Mouse (Mus musculus): ENCODE results near the gene Gm43191. TPM values are rescaled to one million over a fixed set of nuclear protein-coding genes. Genes with fewer than 3 reads are reported as not detected.
"Not testable (repeated sequence)": the region's sequence is repeated elsewhere in the genome, so short reads cannot be mapped to it uniquely, and the experiment has no call there.

Gene Gm43191
- polyA plus RNA-seq, 1 experiment from 2014 or later, result not detected

- Histone ChIP-seq H3K4me2 (ENCODE audit: low read depth, severe bottlenecking) (no peak overlapping the region), H3K27me3 (ENCODE audit: control insufficient read depth, insufficient read depth, low read length) (no peaks in the 10 kb centered on the region), H3K9ac (ENCODE audit: low read length) (no peak overlapping the region), H3K27ac (replicated peaks; ENCODE audit: low read depth, low read length) (no peak overlapping the region), H3K9me3 (ENCODE audit: control insufficient read depth, low read length) (no peaks in the 10 kb centered on the region), H3K4me1 (ENCODE audit: control insufficient read depth, insufficient read depth, low read length) (no peaks in the 10 kb centered on the region), H3K36me3 (ENCODE audit: control insufficient read depth, insufficient read depth, low read length) (no peaks in the 10 kb centered on the region), H3K4me3 (ENCODE audit: low read depth, low read length) (no peak overlapping the region)
- 86% methylated on average over 8 of the region's 8 CpGs for WGBS
- no peak for DNase-seq (ENCODE audit: low spot score)
- no peak for ATAC-seq (ENCODE audit: insufficient number of reproducible peaks, low FRiP score, low TSS enrichment, low read depth)
Measured at GRCm38 (mm10) chr3:116694955-116695665, 14.1 kb upstream of the Gm43191 start.

- Histone ChIP-seq H3K9ac (ENCODE audit: low read length) (no peak overlapping the region), H3K9me3 (ENCODE audit: control insufficient read depth, low read length) (no peaks in the 10 kb centered on the region), H3K4me1 (ENCODE audit: control insufficient read depth, insufficient read depth, low read length) (no peaks in the 10 kb centered on the region), H3K27me3 (ENCODE audit: control insufficient read depth, insufficient read depth, low read length) (no peaks in the 10 kb centered on the region), H3K36me3 (ENCODE audit: control insufficient read depth, insufficient read depth, low read length) (no peaks in the 10 kb centered on the region), H3K4me2 (ENCODE audit: low read depth, severe bottlenecking) (no peak overlapping the region), H3K27ac (replicated peaks; ENCODE audit: low read depth, low read length) (no peak overlapping the region), H3K4me3 (ENCODE audit: low read depth, low read length) (no peak overlapping the region)
- no peak for DNase-seq (ENCODE audit: low spot score)
- WGBS, result 93% methylated on average over 3 of the region's 3 CpGs
- ATAC-seq (ENCODE audit: insufficient number of reproducible peaks, low FRiP score, low TSS enrichment, low read depth), result no peak
Measured at GRCm38 (mm10) chr3:116694312-116694711, 13.3 kb upstream of the Gm43191 start.

GRCm38 (mm10) chr3:116664281-116664680 lies 16.8 kb downstream of the Gm43191 start:
- H3K27ac ChIP-seq (replicated peaks; ENCODE audit: low read depth, low read length); DNase-seq (ENCODE audit: low spot score); H3K36me3 ChIP-seq (ENCODE audit: control insufficient read depth, insufficient read depth, low read length); H3K4me1 ChIP-seq (ENCODE audit: control insufficient read depth, insufficient read depth, low read length); H3K9me3 ChIP-seq (ENCODE audit: control insufficient read depth, low read length); H3K27me3 ChIP-seq (ENCODE audit: control insufficient read depth, insufficient read depth, low read length); H3K4me3 ChIP-seq (ENCODE audit: low read depth, low read length); H3K9ac ChIP-seq (ENCODE audit: low read length); H3K4me2 ChIP-seq (ENCODE audit: low read depth, severe bottlenecking); ATAC-seq (ENCODE audit: insufficient number of reproducible peaks, low FRiP score, low TSS enrichment, low read depth): not testable (repeated sequence)
- 93% methylated on average over 9 of the region's 9 CpGs for WGBS

- Histone ChIP-seq H3K27ac (replicated peaks; ENCODE audit: low read depth, low read length) (peak within 1 kb of the TSS; percentile 72), H3K9ac (ENCODE audit: low read length) (peak within 1 kb of the TSS; percentile 75), H3K36me3 (ENCODE audit: control insufficient read depth, insufficient read depth, low read length) (no peaks in the 10 kb centered on the region), H3K4me3 (ENCODE audit: low read depth, low read length) (peak within 1 kb of the TSS; percentile 52), H3K4me1 (ENCODE audit: control insufficient read depth, insufficient read depth, low read length) (no peaks in the 10 kb centered on the region), H3K9me3 (ENCODE audit: control insufficient read depth, low read length) (no peaks in the 10 kb centered on the region), H3K27me3 (ENCODE audit: control insufficient read depth, insufficient read depth, low read length) (no peaks in the 10 kb centered on the region), H3K4me2 (ENCODE audit: low read depth, severe bottlenecking) (peak within 1 kb of the TSS; percentile 63)
- under 1% methylated on average over 37 of the region's 39 CpGs for WGBS
- DNase-seq (ENCODE audit: low spot score) (peak; percentile 99), ATAC-seq (ENCODE audit: insufficient number of reproducible peaks, low FRiP score, low TSS enrichment, low read depth) (peak; percentile 99)
Measured at GRCm38 (mm10) chr3:116662463-116662863, 18.6 kb downstream of the Gm43191 start, which contains the start of gene Mfsd14a. Mfsd14a (minus strand) TSS chr3:116662677.

GRCm38 (mm10) chr3:116661870-116662414 lies 19.1 kb downstream of the Gm43191 start:
- Histone ChIP-seq H3K4me3 (ENCODE audit: low read depth, low read length) (peak overlapping the region; percentile 52), H3K9me3 (ENCODE audit: control insufficient read depth, low read length) (no peaks in the 10 kb centered on the region), H3K4me2 (ENCODE audit: low read depth, severe bottlenecking) (peak overlapping the region; percentile 63), H3K36me3 (ENCODE audit: control insufficient read depth, insufficient read depth, low read length) (no peaks in the 10 kb centered on the region), H3K27me3 (ENCODE audit: control insufficient read depth, insufficient read depth, low read length) (no peaks in the 10 kb centered on the region), H3K9ac (ENCODE audit: low read length) (peak overlapping the region; percentile 75), H3K27ac (replicated peaks; ENCODE audit: low read depth, low read length) (peak overlapping the region; percentile 72), H3K4me1 (ENCODE audit: control insufficient read depth, insufficient read depth, low read length) (no peaks in the 10 kb centered on the region)
- under 1% methylated on average over 61 of the region's 68 CpGs for WGBS
- DNase-seq (ENCODE audit: low spot score), result no peak
- ATAC-seq (ENCODE audit: insufficient number of reproducible peaks, low FRiP score, low TSS enrichment, low read depth), result peak; percentile 87

- Histone ChIP-seq H3K4me1 (ENCODE audit: control insufficient read depth, insufficient read depth, low read length) (no peaks in the 10 kb centered on the region), H3K27ac (replicated peaks; ENCODE audit: low read depth, low read length) (peak overlapping the region; percentile 72; the same call in 1 of the 2 replicates), H3K27me3 (ENCODE audit: control insufficient read depth, insufficient read depth, low read length) (no peaks in the 10 kb centered on the region), H3K4me2 (ENCODE audit: low read depth, severe bottlenecking) (peak overlapping the region; percentile 63), H3K9me3 (ENCODE audit: control insufficient read depth, low read length) (no peaks in the 10 kb centered on the region), H3K9ac (ENCODE audit: low read length) (peak overlapping the region; percentile 75), H3K4me3 (ENCODE audit: low read depth, low read length) (peak overlapping the region; percentile 52), H3K36me3 (ENCODE audit: control insufficient read depth, insufficient read depth, low read length) (no peaks in the 10 kb centered on the region)
- ATAC-seq (ENCODE audit: insufficient number of reproducible peaks, low FRiP score, low TSS enrichment, low read depth) (no peak), DNase-seq (ENCODE audit: low spot score) (no peak)
- 5% methylated on average over 16 of the region's 16 CpGs for WGBS
Measured at GRCm38 (mm10) chr3:116661288-116661869, 19.7 kb downstream of the Gm43191 start.

- no peak for DNase-seq (ENCODE audit: low spot score)
- Histone ChIP-seq H3K36me3 (ENCODE audit: control insufficient read depth, insufficient read depth, low read length) (no peaks in the 10 kb centered on the region), H3K4me1 (ENCODE audit: control insufficient read depth, insufficient read depth, low read length) (no peaks in the 10 kb centered on the region), H3K4me3 (ENCODE audit: low read depth, low read length) (no peak overlapping the region), H3K9ac (ENCODE audit: low read length) (no peak overlapping the region), H3K4me2 (ENCODE audit: low read depth, severe bottlenecking) (no peak overlapping the region), H3K27me3 (ENCODE audit: control insufficient read depth, insufficient read depth, low read length) (no peaks in the 10 kb centered on the region), H3K9me3 (ENCODE audit: control insufficient read depth, low read length) (no peaks in the 10 kb centered on the region), H3K27ac (replicated peaks; ENCODE audit: low read depth, low read length) (no peak overlapping the region)
- ATAC-seq (ENCODE audit: insufficient number of reproducible peaks, low FRiP score, low TSS enrichment, low read depth), result no peak
- WGBS, result 91% methylated on average over 13 of the region's 13 CpGs
Measured at GRCm38 (mm10) chr3:116659856-116660430, 21.1 kb downstream of the Gm43191 start.

- no peak for DNase-seq (ENCODE audit: low spot score)
- Histone ChIP-seq H3K9me3 (ENCODE audit: control insufficient read depth, low read length) (no peaks in the 10 kb centered on the region), H3K9ac (ENCODE audit: low read length) (no peak overlapping the region), H3K4me3 (ENCODE audit: low read depth, low read length) (no peak overlapping the region), H3K27me3 (ENCODE audit: control insufficient read depth, insufficient read depth, low read length) (no peaks in the 10 kb centered on the region), H3K4me1 (ENCODE audit: control insufficient read depth, insufficient read depth, low read length) (no peaks in the 10 kb centered on the region), H3K4me2 (ENCODE audit: low read depth, severe bottlenecking) (no peak overlapping the region), H3K27ac (replicated peaks; ENCODE audit: low read depth, low read length) (no peak overlapping the region), H3K36me3 (ENCODE audit: control insufficient read depth, insufficient read depth, low read length) (no peaks in the 10 kb centered on the region)
- ATAC-seq (ENCODE audit: insufficient number of reproducible peaks, low FRiP score, low TSS enrichment, low read depth), result no peak
- WGBS, result 62% methylated on average over 15 of the region's 15 CpGs
Measured at GRCm38 (mm10) chr3:116658928-116659565, 22.0 kb downstream of the Gm43191 start.

Data from limb, embryonic 11.5 days (tissue).